In the genomic region with DNA sequence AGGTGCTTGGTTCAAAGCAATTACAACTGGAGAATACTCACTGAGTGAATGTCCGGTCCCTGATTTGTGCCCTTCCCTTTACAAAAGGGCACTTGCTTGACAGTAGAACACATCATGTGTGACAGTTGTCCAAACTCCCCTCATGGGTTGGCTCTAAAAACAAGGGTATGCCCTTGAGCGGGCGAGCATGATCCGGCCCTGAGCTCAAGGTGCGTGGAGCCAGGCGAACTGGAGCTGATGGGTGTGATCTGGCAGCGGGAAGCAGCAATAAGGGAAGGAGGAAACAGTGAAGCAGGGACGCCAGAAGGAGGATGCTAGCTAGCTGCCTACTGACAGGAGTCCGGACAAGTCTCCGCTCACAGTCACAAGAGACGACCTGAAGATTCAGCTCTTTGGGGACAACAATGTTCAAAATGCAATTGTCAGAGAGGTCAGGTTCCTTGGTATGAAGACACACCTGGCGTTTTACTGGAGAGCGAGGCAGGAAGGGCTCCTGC, we compare ENCODE assay signal across 25 mouse cellular contexts. TPM values are rescaled to one million over a fixed set of nuclear protein-coding genes. Genes with fewer than 3 reads are reported as not detected.
DNase-seq lines count a peak whose midpoint lies in the region; ATAC-seq and TF ChIP-seq lines count a peak whose summit lies in the region.
"Had no signal": no experiment of that assay in that cellular context is flagged by ENCODE, and none has a peak within 500 bp of the region (broad histone marks: within the 10 kb centered on the region; RNA-seq: fewer than 3 reads in every experiment).

No protein-coding gene starts in this region.

- TF ChIP-seq CTCF in kidney, adult 2 months (conservative IDR thresholded peaks at IDR 0.05; ENCODE audit: insufficient read depth, insufficient read length, low read depth, low read length): no peak

- DNase-seq in adrenal gland, adult 2 months: peak; percentile 57
- no peak for DNase-seq in adrenal gland, postnatal 25 days
- DNase-seq in kidney, adult 2 months: peak; percentile 33
- no peak for DNase-seq in kidney, postnatal 4 days
- no peak for DNase-seq in liver, embryonic 13.5 days
- DNase-seq in liver, embryonic 11.5 days (ENCODE audit: low spot score): no peak
- DNase-seq: cerebellum, adult 18-20 months; cerebellum, adult 9-10 months; cerebellum, postnatal 14 days; gastrocnemius, postnatal 10 days; heart, adult 18-20 months; heart, postnatal 14 days; heart, postnatal 4 days had no signal

- no peak for ATAC-seq in liver, embryonic 13.5 days (ENCODE audit: low read depth)
- no peak for ATAC-seq in liver, embryonic 11.5 days (replicated peaks; ENCODE audit: low FRiP score)
- ATAC-seq: activated CD4-positive, CD25-positive, alpha-beta regulatory T cell, adult 4 months; forebrain, embryonic 13.5 days; forebrain, embryonic 16.5 days; hindbrain, postnatal 0 days; inflammation-experienced regulatory T-cells, adult 6 months had no signal

- no peak overlapping the region for H3K9ac ChIP-seq in liver, embryonic 13.5 days
- no peak overlapping the region for H3K9ac ChIP-seq in liver, embryonic 11.5 days (ENCODE audit: low read depth, low read length)
- H3K9ac ChIP-seq: forebrain, embryonic 13.5 days; heart, embryonic 12.5 days; heart, embryonic 15.5 days; hindbrain, embryonic 14.5 days had no signal

- H3K9me3 ChIP-seq in liver, embryonic 13.5 days (replicated peaks): no peaks in the 10 kb centered on the region
- H3K9me3 ChIP-seq in liver, embryonic 11.5 days (ENCODE audit: control insufficient read depth, low read length): no peaks in the 10 kb centered on the region
- H3K9me3 ChIP-seq: forebrain, embryonic 10.5 days; forebrain, embryonic 13.5 days; heart, embryonic 12.5 days; heart, embryonic 15.5 days had no signal

- WGBS in kidney, adult 2 months: 82% methylated on average over 13 of the region's 13 CpGs
- 91% methylated on average over 13 of the region's 13 CpGs for WGBS in liver, embryonic 13.5 days (ENCODE audit: insufficient replicate concordance)
- 90% methylated on average over 13 of the region's 13 CpGs for WGBS in liver, embryonic 11.5 days

- no peaks in the 10 kb centered on the region for H3K27me3 ChIP-seq in kidney, adult 2 months (replicated peaks; ENCODE audit: control insufficient read depth, insufficient read depth, low read length)
- no peaks in the 10 kb centered on the region for H3K27me3 ChIP-seq in liver, embryonic 13.5 days
- H3K27me3 ChIP-seq in liver, embryonic 11.5 days (replicated peaks; ENCODE audit: control insufficient read depth, insufficient read depth, low read length): no peaks in the 10 kb centered on the region
- H3K27me3 ChIP-seq: forebrain, embryonic 13.5 days; heart, embryonic 12.5 days; heart, embryonic 15.5 days had no signal

- no peak for TF ChIP-seq POLR2A in kidney, adult 2 months (IDR thresholded peaks at IDR 0.05; ENCODE audit: low read depth, low read length)

- no peak overlapping the region for H3K4me3 ChIP-seq in kidney, adult 2 months (ENCODE audit: insufficient read depth, low read depth, low read length)
- no peak overlapping the region for H3K4me3 ChIP-seq in liver, embryonic 13.5 days (replicated peaks)
- H3K4me3 ChIP-seq in liver, embryonic 11.5 days (ENCODE audit: low read depth, low read length): no peak overlapping the region
- H3K4me3 ChIP-seq: forebrain, embryonic 10.5 days; forebrain, embryonic 13.5 days; heart, embryonic 12.5 days; heart, embryonic 15.5 days had no signal

- no peaks in the 10 kb centered on the region; the same call in 1 of the 2 replicates for H3K36me3 ChIP-seq in kidney, adult 2 months (ENCODE audit: control insufficient read depth, insufficient read depth, low read length)
- H3K36me3 ChIP-seq in liver, embryonic 13.5 days: peaks cover 61% of the 10 kb centered on the region
- H3K36me3 ChIP-seq in liver, embryonic 11.5 days (ENCODE audit: control insufficient read depth, insufficient read depth, low read length): peaks cover 15% of the 10 kb centered on the region; the same call in 1 of the 2 replicates

- no peaks in the 10 kb centered on the region; the same call in 1 of the 2 replicates for H3K4me1 ChIP-seq in kidney, adult 2 months (ENCODE audit: control insufficient read depth, insufficient read depth, low read length)
- peaks cover 64% of the 10 kb centered on the region for H3K4me1 ChIP-seq in liver, embryonic 13.5 days (replicated peaks)
- peaks cover 23% of the 10 kb centered on the region for H3K4me1 ChIP-seq in liver, embryonic 11.5 days (replicated peaks; ENCODE audit: control insufficient read depth, insufficient read depth, low read length)
- H3K4me1 ChIP-seq: forebrain, embryonic 10.5 days had no signal

- no peak overlapping the region for H3K27ac ChIP-seq in kidney, adult 2 months (ENCODE audit: insufficient read depth, low read depth, low read length)
- peak overlapping the region; percentile 54 for H3K27ac ChIP-seq in liver, embryonic 13.5 days
- no peak overlapping the region for H3K27ac ChIP-seq in liver, embryonic 11.5 days (ENCODE audit: low read depth, low read length)
- H3K27ac ChIP-seq: forebrain, embryonic 10.5 days; forebrain, embryonic 13.5 days; heart, embryonic 15.5 days; hindbrain, embryonic 14.5 days; hindbrain, postnatal 0 days had no signal

- no peak overlapping the region for H3K4me2 ChIP-seq in liver, embryonic 13.5 days
- no peak overlapping the region for H3K4me2 ChIP-seq in liver, embryonic 11.5 days
- H3K4me2 ChIP-seq: forebrain, embryonic 13.5 days; heart, embryonic 12.5 days; heart, embryonic 15.5 days; hindbrain, embryonic 14.5 days had no signal

RNA-seq across cellular contexts. Expression of a gene that starts 15.7 kb away (rescaled TPM):
- 10 to 100 TPM; 25.7 to 59.4 TPM for total RNA-seq in adrenal gland, adult 2 months (2021)
- polyA plus RNA-seq in adrenal gland, adult 2 months (2012; rRNA removed): 5.8 and 9.2 TPM in 2 replicates
- 45.1 and 50.4 TPM in 2 replicates for total RNA-seq in adrenal gland, postnatal 25 days (2021)
- polyA plus RNA-seq in kidney, adult 2 months (2012; rRNA removed): 9.4 and 10.8 TPM in 2 replicates
- polyA plus RNA-seq in liver, embryonic 13.5 days (2015; fragmentation: Nextera tagmentation; extraction: Ambion mirVana): 18.4 and 18.5 TPM in 2 replicates
- 16.0 and 18.0 TPM in 2 replicates for polyA plus RNA-seq in liver, embryonic 11.5 days (2014; fragmentation: Nextera tagmentation; extraction: Ambion mirVana)
- total RNA-seq: gastrocnemius, adult 18-20 months; hindbrain, postnatal 0 days had no signal
- polyA plus RNA-seq: activated CD4-positive, CD25-positive, alpha-beta regulatory T cell, adult 4 months; embryonic facial prominence, embryonic 11.5 days; forebrain, embryonic 10.5 days; forebrain, embryonic 13.5 days; forebrain, embryonic 16.5 days; hindbrain, embryonic 11.5 days; inflammation-experienced regulatory T-cells, adult 6 months had no signal

RNA-seq across cellular contexts. Expression of a gene that starts 28.6 kb away (rescaled TPM):
- total RNA-seq in adrenal gland, adult 2 months (2021): 10 to 100 TPM; 21.3 to 29.6 TPM
- 13.2 and 14.4 TPM in 2 replicates for polyA plus RNA-seq in adrenal gland, adult 2 months (2012; rRNA removed)
- total RNA-seq in adrenal gland, postnatal 25 days (2021): 25.3 and 32.2 TPM in 2 replicates
- 12.6 and 13.6 TPM in 2 replicates for polyA plus RNA-seq in kidney, adult 2 months (2012; rRNA removed)
- polyA plus RNA-seq in liver, embryonic 13.5 days (2015; fragmentation: Nextera tagmentation; extraction: Ambion mirVana): 2.1 and 2.2 TPM in 2 replicates
- 4.0 and 4.2 TPM in 2 replicates for polyA plus RNA-seq in liver, embryonic 11.5 days (2014; fragmentation: Nextera tagmentation; extraction: Ambion mirVana)

RNA-seq across cellular contexts. Expression of a gene that starts 31.3 kb away (rescaled TPM):
- 10 to 100 TPM; 18.2 to 22.0 TPM for total RNA-seq in adrenal gland, adult 2 months (2021)
- polyA plus RNA-seq in adrenal gland, adult 2 months (2012; rRNA removed): 16.6 and 19.3 TPM in 2 replicates
- 21.3 and 32.3 TPM in 2 replicates for total RNA-seq in adrenal gland, postnatal 25 days (2021)
- polyA plus RNA-seq in kidney, adult 2 months (2012; rRNA removed): 22.2 and 23.7 TPM in 2 replicates
- polyA plus RNA-seq in liver, embryonic 13.5 days (2015; fragmentation: Nextera tagmentation; extraction: Ambion mirVana): 9.1 and 11.0 TPM in 2 replicates
- 16.5 and 18.3 TPM in 2 replicates for polyA plus RNA-seq in liver, embryonic 11.5 days (2014; fragmentation: Nextera tagmentation; extraction: Ambion mirVana)

RNA-seq across cellular contexts. Expression of a gene that starts 38.9 kb away (rescaled TPM):
- 10 to 100 TPM; 38.5 to 78.4 TPM for total RNA-seq in adrenal gland, adult 2 months (2021)
- 16.8 and 22.1 TPM in 2 replicates for polyA plus RNA-seq in adrenal gland, adult 2 months (2012; rRNA removed)
- total RNA-seq in adrenal gland, postnatal 25 days (2021): 62.1 and 70.8 TPM in 2 replicates
- 21.9 and 23.4 TPM in 2 replicates for polyA plus RNA-seq in kidney, adult 2 months (2012; rRNA removed)
- 15.0 and 19.1 TPM in 2 replicates for polyA plus RNA-seq in liver, embryonic 13.5 days (2015; fragmentation: Nextera tagmentation; extraction: Ambion mirVana)
- 29.3 and 31.4 TPM in 2 replicates for polyA plus RNA-seq in liver, embryonic 11.5 days (2014; fragmentation: Nextera tagmentation; extraction: Ambion mirVana)

Comparison
In these comparisons a context has a peak if more than half of its experiments do, and no peak if none do; other contexts are left out.
1. DNase-seq: peak in adrenal gland, adult 2 months (single experiment) and kidney, adult 2 months (single experiment); none in adrenal gland, postnatal 25 days (single experiment), kidney, postnatal 4 days (0 of 2), liver, embryonic 13.5 days (single experiment) and liver, embryonic 11.5 days (single experiment).